Mouse (Mus musculus) thymus, postnatal 10 days (tissue): ENCODE results near the gene Gm11214.

Experiments used
- DNase-seq, 2 experiments: peaks; one replicate each; pipeline ENCODE4 v3.0.0; 2021; ENCODE audit warnings: low spot score in 2 of 2

The Gm11214 gene

DNA sequence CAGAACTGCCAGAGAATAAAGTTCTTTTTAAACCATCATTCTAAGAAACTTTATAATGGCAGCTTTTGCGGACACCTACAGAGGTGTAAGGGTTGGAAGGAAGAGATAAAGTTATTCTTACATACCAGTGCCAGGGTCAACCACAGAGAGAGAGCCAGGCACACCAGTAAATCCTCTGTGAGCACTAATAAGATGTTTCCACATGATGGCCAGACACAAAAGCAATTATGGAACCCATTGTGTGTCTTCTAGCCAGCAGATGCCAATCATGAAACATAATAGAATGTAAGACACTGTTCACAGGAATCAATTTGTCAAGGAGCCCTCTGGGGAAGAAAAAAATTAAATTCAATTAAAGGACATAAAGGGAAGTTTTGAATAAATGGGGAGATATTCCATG is 1.8 kb downstream of the Gm11214 start:
- DNase-seq = no peak

GRCm38 (mm10) chr4:63659775-63660174 is 3.4 kb downstream of the Gm11214 start:
- DNase-seq = no peak

DNA sequence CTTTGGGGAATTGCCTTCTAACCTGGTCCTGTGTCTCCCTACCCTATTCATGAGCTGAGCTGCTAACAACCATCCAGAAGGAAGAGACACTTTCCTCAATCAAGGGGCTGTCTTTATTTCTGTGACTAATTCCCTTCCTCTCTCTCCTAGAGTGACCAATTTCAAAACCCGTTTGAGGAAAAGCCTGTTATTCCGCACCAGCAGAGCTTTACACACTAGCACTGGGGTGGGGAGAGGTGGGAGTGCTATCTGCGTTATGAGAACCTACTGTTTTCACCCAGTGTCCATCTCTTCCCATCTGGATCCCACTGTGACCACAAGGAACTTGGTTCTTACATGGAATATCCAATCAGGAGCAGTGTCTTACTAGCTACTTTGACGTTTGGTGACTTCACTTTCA is 4.1 kb downstream of the Gm11214 start:
- DNase-seq = no peak

DNA sequence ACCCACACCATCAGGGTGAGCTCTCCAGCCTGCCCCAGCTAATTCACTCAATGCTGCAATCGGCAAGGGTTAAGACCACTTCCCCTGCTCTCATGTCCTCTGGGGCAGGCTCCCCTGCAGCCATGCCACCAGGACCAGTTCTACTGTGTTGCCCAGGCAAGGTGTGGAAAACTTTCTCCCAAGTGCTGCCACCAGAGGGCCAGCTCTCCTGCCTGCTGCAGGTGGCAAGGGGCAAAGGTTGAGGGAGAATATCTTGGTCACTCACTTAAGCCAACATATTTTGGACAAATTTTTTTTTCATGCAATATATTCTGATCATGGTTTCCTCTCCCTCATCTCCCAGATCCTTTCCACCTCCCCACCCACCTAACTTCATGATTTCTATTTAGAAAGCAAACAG is 8.8 kb downstream of the Gm11214 start:
- no peak for DNase-seq

DNA sequence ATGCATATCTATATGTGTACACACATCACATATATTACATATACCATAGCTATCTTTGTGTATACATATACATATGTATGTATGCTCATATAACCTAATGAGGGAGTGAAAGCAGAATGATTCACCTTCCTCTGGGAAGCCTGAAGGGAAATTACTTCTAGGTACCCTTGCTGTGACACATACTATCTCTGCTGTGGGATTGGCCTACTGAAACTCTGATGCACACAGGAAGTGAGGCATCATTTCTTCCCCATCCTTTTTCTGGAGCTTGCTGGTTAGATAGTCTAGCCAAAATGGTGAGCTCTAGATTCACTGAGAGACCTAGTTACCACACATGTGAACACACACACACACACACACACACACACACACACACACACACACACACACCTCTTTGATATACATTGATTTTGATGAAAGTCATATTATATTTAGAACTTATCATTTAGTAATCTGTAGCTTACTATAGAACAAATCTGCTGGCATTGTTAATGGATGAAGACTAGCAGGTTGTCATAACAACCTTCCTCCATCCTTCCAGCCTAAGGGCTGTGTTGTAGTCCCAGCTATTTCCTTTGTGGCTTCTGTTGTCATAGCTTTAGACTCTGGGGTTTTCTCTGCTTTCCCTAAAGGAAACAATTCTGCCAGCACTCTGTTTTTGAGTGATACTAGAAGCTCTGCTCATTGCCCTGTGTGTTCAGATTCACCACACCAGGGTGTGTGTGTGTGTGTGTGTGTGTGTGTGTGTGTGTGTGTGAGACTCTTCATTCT is 19.0 kb downstream of the Gm11214 start:
- DNase-seq = no peak

GRCm38 (mm10) chr4:63639842-63640241 is 23.3 kb downstream of the Gm11214 start:
- no peak for DNase-seq

- DNase-seq = no peak
These were observed 24.6 kb downstream of the Gm11214 start for GRCm38 (mm10) chr4:63638603-63639002.

DNA sequence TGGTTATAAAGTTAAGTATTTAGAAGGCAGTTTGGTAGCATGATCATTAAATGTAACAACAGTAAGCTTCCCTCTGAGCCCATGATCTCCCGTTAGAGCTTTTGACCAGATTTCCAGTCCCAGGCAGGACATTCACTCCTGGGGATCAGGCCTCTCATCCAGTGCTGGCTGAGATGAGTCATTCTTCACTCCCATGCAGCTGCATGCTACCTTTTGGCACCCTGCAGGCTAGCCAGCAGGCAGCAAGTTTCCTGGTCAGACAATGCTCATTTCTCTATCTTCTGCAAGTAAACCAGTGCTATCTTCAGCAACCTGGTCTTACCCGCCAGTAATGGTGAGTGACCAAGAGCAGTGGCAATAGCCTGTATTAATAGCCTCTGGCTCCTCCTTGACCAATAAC is 30.0 kb downstream of the Gm11214 start:
- DNase-seq = no peak

DNA sequence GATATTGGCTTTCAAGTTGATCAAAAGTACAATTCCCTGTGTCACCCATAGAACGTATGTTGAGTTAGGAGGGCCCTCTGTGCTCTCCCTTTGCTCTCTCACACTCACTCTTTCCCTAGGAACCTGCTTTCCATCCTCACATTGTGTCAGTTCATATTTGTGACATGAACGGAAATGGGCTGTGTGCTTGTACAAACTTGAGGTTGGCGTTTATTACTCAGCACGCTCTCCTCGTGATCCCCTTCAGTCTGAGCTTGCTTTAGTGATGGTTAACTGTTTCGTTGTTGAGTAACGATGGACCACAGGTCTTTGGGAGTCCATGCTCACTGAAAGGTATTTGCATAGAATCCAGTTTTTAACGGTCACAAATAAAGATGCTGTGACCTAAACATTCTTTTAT is 36.1 kb downstream of the Gm11214 start:
- no peak for DNase-seq

GRCm38 (mm10) chr4:63625563-63626080 is 37.6 kb downstream of the Gm11214 start:
- no peak for DNase-seq

DNA sequence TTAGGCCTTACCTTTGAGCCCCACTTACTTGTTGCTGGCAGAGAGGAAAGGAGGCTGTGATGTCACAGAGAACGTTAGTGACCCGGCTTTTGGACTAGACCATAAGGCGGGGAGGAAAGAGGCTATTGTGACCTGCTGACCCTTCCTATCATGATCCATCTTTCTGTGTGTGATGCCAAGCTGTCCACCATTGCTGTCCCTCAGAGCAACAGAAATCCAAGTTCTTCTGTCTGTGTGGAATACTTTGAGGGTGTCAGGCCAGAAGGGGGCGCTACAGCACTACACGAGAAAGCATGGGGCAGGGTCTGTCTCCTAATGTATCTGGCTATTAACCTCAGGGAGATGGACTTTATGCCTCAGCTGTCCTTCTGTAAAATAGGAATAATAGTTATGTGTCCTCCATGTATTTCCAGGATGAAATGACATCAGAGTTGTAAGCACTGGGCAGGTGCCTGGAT is 40.8 kb downstream of the Gm11214 start, which contains the start of gene Tex48:
Gene Tex48, minus strand, starts transcription at position 51 of the 458 bp plus-strand sequence.
- peak in 1 of 2 experiments; percentile 37 for DNase-seq

DNA sequence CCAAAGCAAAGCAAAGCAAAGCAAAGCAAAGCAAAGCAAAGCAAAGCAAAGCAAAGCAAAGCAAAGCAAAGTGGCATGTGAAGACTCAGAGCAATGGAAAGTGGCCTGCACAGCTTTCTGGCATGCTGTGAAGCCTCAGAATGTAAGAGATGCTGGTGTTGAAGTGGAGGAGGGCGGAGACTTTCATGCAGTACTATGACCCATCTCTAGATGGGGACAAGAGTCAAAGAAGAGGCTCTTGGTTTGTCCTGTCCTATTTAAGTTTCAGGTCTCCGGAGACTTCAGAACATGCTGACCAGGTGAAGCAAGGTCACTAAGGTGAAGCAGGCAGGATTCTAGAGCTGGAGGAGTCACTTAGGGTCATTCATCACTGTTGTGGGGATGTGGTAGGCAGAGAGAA is 41.3 kb downstream of the Gm11214 start:
- DNase-seq = no peak
